Mouse (Mus musculus) neural tube, postnatal 0 days (tissue): Measurements from ENCODE around the gene Vps37d. TPM values are rescaled to one million over a fixed set of nuclear protein-coding genes. Genes with fewer than 3 reads are reported as not detected.

Source experiments
- polyA plus RNA-seq: library from polyadenylated mRNA; unstranded; fragments of >200 nt; fragmentation: Nextera tagmentation; extraction: Ambion mirVana; gene quantifications from 2 replicates; pipeline ENCODE4 v1.2.1, GENCODE M21; 2015

Vps37d gene
- polyA plus RNA-seq = 34.3 and 36.6 TPM in 2 replicates

DNA sequence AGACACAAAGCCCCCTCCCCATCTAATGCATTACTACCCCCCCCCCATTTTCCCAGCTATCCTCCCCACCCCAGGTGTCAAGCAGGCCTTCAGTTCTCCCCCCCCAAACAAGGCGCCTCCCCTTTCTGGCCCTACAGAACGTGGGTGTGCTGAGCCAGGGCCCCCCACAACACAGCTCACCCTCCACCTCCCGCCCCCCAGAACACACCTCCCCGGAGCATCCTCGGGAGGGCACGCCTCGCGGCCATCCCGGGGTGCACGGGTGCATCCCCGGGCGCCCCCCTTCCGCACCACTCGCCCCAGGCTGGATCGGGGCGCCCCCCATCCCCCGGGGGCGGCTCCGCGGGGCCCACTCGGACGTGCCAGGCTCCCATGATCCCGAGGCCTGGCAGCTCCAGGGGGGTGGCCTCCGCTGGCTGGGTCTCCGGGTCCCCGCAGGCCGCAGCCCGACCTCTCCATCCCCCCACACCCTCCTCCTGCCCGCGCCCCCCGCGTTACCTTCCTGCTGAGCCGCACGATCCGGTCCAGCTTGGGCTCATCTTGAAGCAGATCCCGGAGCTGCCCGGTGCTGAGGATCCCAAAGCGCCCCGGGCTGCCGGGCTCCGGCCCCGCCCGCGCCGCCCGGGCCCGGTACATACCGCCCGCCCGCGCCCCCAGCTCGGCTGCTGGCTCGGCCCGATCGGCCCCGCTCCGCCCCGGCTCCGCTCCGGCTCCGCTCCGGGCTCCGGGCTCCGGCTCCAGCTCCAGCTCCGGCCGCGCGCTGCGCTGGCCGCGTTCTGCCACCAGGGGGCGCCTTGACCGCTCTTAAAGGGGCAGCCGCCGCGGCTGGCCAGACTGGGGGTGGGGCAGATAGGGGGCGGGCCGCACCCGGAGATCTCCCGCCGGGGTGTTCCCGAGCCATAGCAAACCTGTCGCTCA is at the start of gene Vps37d:
Gene Vps37d, minus strand, starts transcription at position 703 of the 918 bp plus-strand sequence.

DNA sequence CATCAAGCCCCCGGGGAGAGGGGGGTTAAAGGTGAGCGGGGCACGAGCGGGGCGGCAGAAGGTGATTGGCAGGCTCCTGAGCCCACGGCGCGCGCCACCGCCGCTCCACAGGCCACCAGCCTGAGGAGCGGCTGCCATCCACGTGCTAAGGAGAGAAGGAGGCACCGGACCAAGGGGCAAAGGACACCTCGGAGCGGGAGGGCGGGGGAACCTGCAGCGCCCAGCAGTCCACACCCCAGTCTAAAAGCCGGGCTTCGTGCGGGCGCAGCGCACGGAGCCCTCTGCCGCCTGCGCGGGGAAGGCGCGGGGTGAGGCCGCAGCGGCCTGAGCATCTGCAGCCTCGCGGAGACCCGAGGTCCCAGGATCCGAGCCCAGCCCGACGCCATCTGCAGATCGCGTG is 11.6 kb upstream of the Vps37d start, which contains the start of gene Mlxipl:
Gene Mlxipl, plus strand, starts transcription at position 238 of the 400 bp plus-strand sequence.

DNA sequence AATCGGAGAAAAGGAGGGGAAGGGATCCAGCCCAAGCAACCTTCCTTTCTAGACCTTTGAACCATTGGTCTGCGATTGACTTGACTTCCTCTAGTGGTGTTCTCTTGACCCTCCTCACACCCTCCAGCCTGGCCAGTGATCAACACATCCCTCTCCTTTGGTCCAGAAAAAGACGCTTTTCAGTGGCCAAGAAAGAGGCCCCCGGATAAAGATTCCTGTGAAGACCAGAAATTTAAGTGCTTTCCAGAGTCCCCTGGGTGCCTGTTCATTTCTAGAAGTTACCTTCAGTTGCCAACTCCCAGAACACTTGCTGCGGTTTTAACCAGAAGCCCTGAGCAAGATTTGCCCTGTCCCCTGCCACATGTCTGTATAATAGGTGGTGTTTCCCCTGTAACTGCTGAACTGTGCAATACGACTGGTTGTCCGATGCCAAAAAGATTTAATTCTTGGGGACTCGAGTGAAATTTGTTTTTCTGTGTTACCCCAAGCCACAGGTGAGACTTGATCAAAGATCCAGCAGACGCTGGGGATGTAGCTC is 13.1 kb downstream of the Vps37d start, which contains the start of gene Bud23:
Gene Bud23, minus strand, starts transcription at position 51 of the 538 bp plus-strand sequence.

DNA sequence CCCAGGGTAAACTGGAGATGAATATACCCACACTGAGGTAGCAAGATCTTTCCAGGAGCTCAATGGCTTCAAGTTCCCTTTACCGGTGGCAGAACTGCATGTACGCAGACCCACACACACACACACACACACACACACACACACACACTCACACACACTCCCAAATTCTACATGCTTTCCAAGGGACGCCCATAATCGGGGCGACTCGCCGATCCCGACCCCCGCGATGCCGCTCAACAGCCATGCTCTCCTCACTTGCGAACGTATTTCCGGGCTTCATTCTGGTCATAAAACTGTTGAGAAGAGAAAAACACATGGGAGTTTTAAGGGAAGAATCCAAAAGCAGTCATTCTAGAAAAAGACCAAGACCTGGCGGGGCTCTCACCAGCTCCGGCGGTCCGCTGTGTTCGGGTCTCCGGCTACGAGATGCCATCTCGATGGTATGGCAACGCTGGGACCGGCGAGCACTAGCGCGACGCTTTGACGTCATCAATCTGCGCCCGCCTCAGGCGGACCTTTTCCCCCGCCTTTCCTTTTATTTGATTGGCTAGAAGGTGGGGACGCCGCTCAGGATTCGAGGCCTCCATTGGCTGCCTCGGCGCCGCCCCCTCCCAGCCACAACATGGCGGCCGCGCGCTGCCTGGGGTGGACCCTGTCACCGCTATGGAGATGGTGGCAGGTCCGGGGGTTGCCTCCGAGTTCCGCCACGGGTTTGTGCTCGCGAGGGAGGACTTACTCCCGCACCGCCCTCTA is 14.3 kb downstream of the Vps37d start, which contains the start of gene Dnajc30:
Gene Dnajc30, plus strand, starts transcription at position 574 of the 753 bp plus-strand sequence.

DNA sequence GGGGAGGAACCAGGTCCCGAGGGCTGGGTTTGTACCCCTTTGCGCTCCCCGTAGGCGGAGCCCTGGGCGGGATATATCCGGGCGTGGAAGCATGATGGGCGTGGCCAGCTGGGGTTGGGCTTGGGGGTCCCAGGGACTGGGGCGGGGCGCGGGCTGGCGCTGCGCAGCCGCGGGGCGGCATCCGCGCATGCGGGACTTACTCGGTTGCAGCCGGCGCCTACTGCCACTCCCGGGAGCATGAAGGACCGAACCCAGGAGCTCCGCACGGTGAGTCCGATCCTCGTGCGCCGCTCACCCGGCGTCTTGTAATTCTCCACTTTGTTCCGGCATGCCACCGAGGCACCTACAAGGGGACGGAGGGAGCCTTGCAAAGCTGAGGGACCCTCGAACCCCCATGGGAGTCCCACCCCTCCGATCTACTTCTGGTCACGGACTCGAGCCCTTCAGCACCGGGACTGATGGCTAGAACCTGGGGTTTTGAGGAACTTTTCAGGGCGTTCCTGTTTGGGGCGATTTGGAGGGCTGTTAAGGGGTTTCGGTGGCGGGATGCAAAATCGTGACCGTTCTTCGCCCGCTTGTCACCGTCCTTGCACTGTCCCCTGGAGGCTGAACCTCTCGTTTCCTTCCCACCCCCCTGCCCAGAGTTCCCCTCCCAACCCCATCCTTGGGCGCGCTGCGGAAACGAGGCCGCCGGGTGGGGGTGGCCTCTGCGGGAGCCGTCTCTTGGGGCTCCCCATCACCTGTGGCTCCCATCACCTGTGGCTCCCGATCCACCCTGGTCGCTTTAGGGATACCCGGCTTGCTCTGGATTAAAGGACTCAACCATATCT is 54.5 kb downstream of the Vps37d start, which contains the start of gene Stx1a:
Gene Stx1a, plus strand, starts transcription at position 139 of the 830 bp plus-strand sequence.

Other genes with a start within 250 kb of the Vps37d start
- not detected in 2 replicates for gene Tmem270, start 171.5 kb downstream of the Vps37d start, polyA plus RNA-seq
- gene Cldn13, start 162.7 kb downstream of the Vps37d start, polyA plus RNA-seq = not detected in 2 replicates
- 7.4 and 8.1 TPM in 2 replicates for gene Mettl27, start 145.9 kb downstream of the Vps37d start, polyA plus RNA-seq
- gene Cldn4, start 131.3 kb downstream of the Vps37d start, polyA plus RNA-seq = 0.20 TPM in 1 of 2 replicates, not detected in the other
- 3.1 and 3.5 TPM in 2 replicates for gene Cldn3, start 92.1 kb downstream of the Vps37d start, polyA plus RNA-seq
- 86.7 and 87.9 TPM in 2 replicates for gene Abhd11, start 69.1 kb downstream of the Vps37d start, polyA plus RNA-seq
- 122 and 146 TPM in 2 replicates for gene Stx1a, start 54.8 kb downstream of the Vps37d start, polyA plus RNA-seq
- 44.7 and 47.5 TPM in 2 replicates for gene Dnajc30, start 14.1 kb downstream of the Vps37d start, polyA plus RNA-seq
- 65.6 and 67.6 TPM in 2 replicates for gene Bud23, start 13.3 kb downstream of the Vps37d start, polyA plus RNA-seq
- 0.76 and 1.1 TPM in 2 replicates for gene Mlxipl, start 11.6 kb upstream of the Vps37d start, polyA plus RNA-seq
- 10.6 and 12.5 TPM in 2 replicates for gene Tbl2, start 71.4 kb upstream of the Vps37d start, polyA plus RNA-seq
- 38.0 and 40.4 TPM in 2 replicates for gene Bcl7b, start 90.0 kb upstream of the Vps37d start, polyA plus RNA-seq
- 16.2 and 17.8 TPM in 2 replicates for gene Baz1b, start 109.0 kb upstream of the Vps37d start, polyA plus RNA-seq
- 19.2 and 20.2 TPM in 2 replicates for gene Fzd9, start 173.0 kb upstream of the Vps37d start, polyA plus RNA-seq